In genomic region chr1:164307922-164308321, GRCm38 (mm10) we compare ENCODE assay signal across 8 mouse cellular contexts. TPM values are rescaled to one million over a fixed set of nuclear protein-coding genes. Genes with fewer than 3 reads are reported as not detected.
DNase-seq lines count a peak whose midpoint lies in the region; ATAC-seq and TF ChIP-seq lines count a peak whose summit lies in the region.

No protein-coding gene starts in this region.

- peak; percentile 37 for DNase-seq in cerebellum, adult 9-10 months
- no peak for DNase-seq in cerebellum, postnatal 25 days
- DNase-seq in thymus, adult 2 months, result no peak
- no peak for DNase-seq in thymus, postnatal 36 days
- no peak for DNase-seq in Muller cell, postnatal 12 days (ENCODE audit: inconsistent ontology term)
- DNase-seq in thymus, postnatal 14 days, result no peak

- no peaks in the 10 kb centered on the region for H3K9me3 ChIP-seq in liver, embryonic 12.5 days (replicated peaks)

- no peak for ATAC-seq in liver, embryonic 12.5 days
- no peak for ATAC-seq in CD4-positive, CD25-positive, alpha-beta regulatory T cell, adult 4 months

- peak overlapping the region; percentile 81 for H3K4me3 ChIP-seq in thymus, adult 2 months (ENCODE audit: control insufficient read depth, insufficient read depth, low read length)
- peak overlapping the region; percentile 82 for H3K4me3 ChIP-seq in liver, embryonic 12.5 days

- peak overlapping the region; percentile 69 for H3K9ac ChIP-seq in liver, embryonic 12.5 days

- no peak for TF ChIP-seq CTCF in thymus, adult 2 months (IDR thresholded peaks at IDR 0.05; ENCODE audit: borderline replicate concordance, control insufficient read depth, extremely low read depth, insufficient read depth, low read length, poor library complexity)

- H3K4me1 ChIP-seq in thymus, adult 2 months (replicated peaks; ENCODE audit: control insufficient read depth, insufficient read depth, low read length), result no peaks in the 10 kb centered on the region
- peaks cover 14% of the 10 kb centered on the region for H3K4me1 ChIP-seq in liver, embryonic 12.5 days

- H3K36me3 ChIP-seq in thymus, adult 2 months (ENCODE audit: control insufficient read depth, insufficient read depth, low read length), result no peaks in the 10 kb centered on the region
- peaks cover 9% of the 10 kb centered on the region for H3K36me3 ChIP-seq in liver, embryonic 12.5 days

- H3K27ac ChIP-seq in thymus, adult 2 months (ENCODE audit: control insufficient read depth, insufficient read depth, low read length), result no peak overlapping the region
- H3K27ac ChIP-seq in liver, embryonic 12.5 days, result peak overlapping the region; percentile 41; the same call in 1 of the 2 replicates

- H3K27me3 ChIP-seq in thymus, adult 2 months (ENCODE audit: control insufficient read depth, insufficient read depth, low read length), result no peaks in the 10 kb centered on the region
- H3K27me3 ChIP-seq in liver, embryonic 12.5 days (replicated peaks), result no peaks in the 10 kb centered on the region

- H3K4me2 ChIP-seq in liver, embryonic 12.5 days, result peak overlapping the region; percentile 91

- 11% methylated on average over 10 of the region's 10 CpGs for WGBS in thymus, adult 2 months
- 12% methylated on average over 10 of the region's 10 CpGs for WGBS in liver, embryonic 12.5 days (ENCODE audit: insufficient replicate concordance)

- TF ChIP-seq POLR2A in thymus, adult 2 months (IDR thresholded peaks at IDR 0.05; ENCODE audit: control insufficient read depth, extremely low read depth, insufficient read depth, low read length, poor library complexity), result no peak

RNA-seq across cellular contexts. Expression of gene Blzf1, which starts 0.6 kb away (rescaled TPM):
- 3.4 and 3.6 TPM in 2 replicates for polyA plus RNA-seq in thymus, adult 2 months (2012; rRNA removed)
- polyA plus RNA-seq in liver, embryonic 12.5 days (2016; fragmentation: Nextera tagmentation; extraction: Ambion mirVana), result 14.8 and 15.8 TPM in 2 replicates
- 10 to 100 TPM; 25.1 to 27.2 TPM for polyA plus RNA-seq in CD4-positive, CD25-positive, alpha-beta regulatory T cell, adult 4 months (2017; shearing (Covaris generic))

RNA-seq across cellular contexts. Expression of gene Nme7, which starts 4.0 kb away (rescaled TPM):
- polyA plus RNA-seq in thymus, adult 2 months (2012; rRNA removed), result 10.1 and 10.7 TPM in 2 replicates
- 11.9 and 13.4 TPM in 2 replicates for polyA plus RNA-seq in liver, embryonic 12.5 days (2016; fragmentation: Nextera tagmentation; extraction: Ambion mirVana)
- 10 to 100 TPM; 15.4 to 20.4 TPM for polyA plus RNA-seq in CD4-positive, CD25-positive, alpha-beta regulatory T cell, adult 4 months (2017; shearing (Covaris generic))

RNA-seq across cellular contexts. Expression of gene Ccdc181, which starts 32.5 kb away (rescaled TPM):
- 1.7 and 2.7 TPM in 2 replicates for polyA plus RNA-seq in thymus, adult 2 months (2012; rRNA removed)
- polyA plus RNA-seq in liver, embryonic 12.5 days (2016; fragmentation: Nextera tagmentation; extraction: Ambion mirVana), result 5.2 and 5.3 TPM in 2 replicates
- polyA plus RNA-seq in CD4-positive, CD25-positive, alpha-beta regulatory T cell, adult 4 months (2017; shearing (Covaris generic)), result 1 to 10 TPM; 6.8 to 8.8 TPM

RNA-seq across cellular contexts. Expression of gene Slc19a2, which starts 59.1 kb away (rescaled TPM):
- polyA plus RNA-seq in thymus, adult 2 months (2012; rRNA removed), result 8.2 and 10.8 TPM in 2 replicates
- polyA plus RNA-seq in liver, embryonic 12.5 days (2016; fragmentation: Nextera tagmentation; extraction: Ambion mirVana), result 24.9 and 26.6 TPM in 2 replicates
- polyA plus RNA-seq in CD4-positive, CD25-positive, alpha-beta regulatory T cell, adult 4 months (2017; shearing (Covaris generic)), result 1 to 10 TPM in 1 of 2 experiments, under 1 TPM in 1; 0.76 to 1.6 TPM
